Mouse (Mus musculus) heart, adult 8-10 months (tissue): ENCODE measurements around the gene Tmem256. TPM values are rescaled to one million over a fixed set of nuclear protein-coding genes. Genes with fewer than 3 reads are reported as not detected.
"Not testable (repeated sequence)": the region's sequence is repeated elsewhere in the genome, so short reads cannot be mapped to it uniquely, and the experiment has no call there.

Experiments
- DNase-seq: peaks from one replicate; pipeline ENCODE4 v3.0.0; 2022; ENCODE audit warnings: low spot score
- total RNA-seq, 4 experiments: library from RNA; stranded (reverse); gene quantifications; 2 replicates each; pipeline ENCODE4 v1.2.4; 2022

Gene Tmem256
- total RNA-seq, 4 experiments from 2014 or later = 193 to 338 (median 283) TPM

DNA sequence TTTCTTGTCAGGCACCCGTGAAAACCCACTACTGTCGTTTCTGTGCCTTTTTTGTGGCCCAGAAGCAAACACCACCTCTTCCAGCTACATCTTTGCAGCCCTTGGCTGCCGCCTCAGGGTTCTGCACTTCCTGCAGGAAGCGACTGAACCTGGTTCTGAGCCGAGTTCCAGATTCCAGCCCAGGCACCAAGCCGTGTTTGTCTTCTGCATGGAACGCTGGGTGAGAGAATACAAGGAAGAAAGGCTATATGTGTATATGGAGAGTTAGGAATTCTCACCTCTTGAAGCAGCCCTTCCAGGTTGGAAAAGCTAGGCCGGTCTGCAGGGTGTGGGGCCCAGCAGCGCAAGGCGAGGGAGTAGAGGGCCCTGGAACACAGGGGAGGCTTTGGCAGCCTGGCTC lies 16.4 kb downstream of the Tmem256 start:
- no peak for DNase-seq

DNA sequence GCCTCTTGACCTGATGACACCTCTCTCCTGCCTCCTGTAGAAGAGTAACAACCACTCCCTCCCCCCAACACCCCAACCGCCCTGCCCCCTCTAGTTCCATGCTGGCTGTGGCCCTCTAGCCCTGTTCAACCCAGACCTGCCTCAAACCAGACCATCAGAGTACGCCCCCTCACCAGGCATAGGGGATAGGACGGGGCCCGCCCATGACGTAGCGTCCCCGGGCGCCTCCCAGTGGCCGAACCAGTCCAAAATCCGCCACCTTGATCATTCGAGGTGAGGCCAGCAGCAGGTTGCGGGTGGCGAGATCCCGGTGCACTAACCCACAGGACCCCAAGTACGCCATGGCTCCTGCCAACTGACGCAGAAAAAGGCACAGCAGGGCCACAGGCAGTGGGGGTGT lies 17.0 kb downstream of the Tmem256 start:
- no peak for DNase-seq

DNA sequence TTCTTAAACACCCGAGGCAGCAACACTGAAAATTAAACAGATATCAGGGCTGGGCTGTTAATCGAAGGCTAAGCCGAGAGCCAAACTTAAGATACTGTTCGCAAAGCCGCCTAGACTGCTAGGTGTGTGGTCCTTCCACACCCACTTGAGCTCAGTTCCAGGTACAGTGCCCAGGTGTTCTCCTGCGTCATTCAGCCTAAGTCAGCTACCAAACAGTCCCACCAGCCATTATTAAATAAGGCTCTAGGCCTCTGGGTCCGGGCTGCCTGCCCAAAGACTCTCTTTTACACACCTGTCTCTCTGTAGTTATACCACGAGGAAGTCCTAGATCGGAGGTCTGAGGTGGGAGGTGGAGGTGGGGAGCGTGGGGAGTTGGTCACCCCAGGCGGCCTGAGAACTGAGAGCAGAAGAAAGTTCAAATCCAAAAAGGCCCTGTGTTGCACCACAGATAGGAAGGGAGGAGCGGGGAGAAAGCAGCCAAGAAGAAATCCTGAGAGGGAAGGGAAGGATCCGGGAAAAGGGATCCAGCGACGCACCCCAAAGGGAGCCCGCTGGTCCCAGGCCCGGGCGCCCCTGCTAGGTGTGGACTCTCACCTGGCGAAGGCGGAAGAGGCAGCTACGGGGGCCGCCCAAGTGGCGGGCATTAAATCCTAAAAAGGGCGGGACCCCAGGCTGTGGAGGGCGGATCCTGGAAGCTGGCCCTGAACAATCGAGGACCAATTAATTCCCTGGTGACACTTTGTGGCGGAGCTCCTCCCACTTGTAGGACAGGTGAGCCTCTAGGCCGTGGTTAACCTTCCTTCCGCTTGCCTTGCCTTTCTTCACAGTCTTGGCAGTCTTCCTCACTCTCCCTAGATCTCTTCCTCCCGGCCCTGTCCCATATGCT lies 20.0 kb downstream of the Tmem256 start, which contains the start of gene Tnk1:
Tnk1 (minus strand) TSS at position 618 of the 886 bp plus-strand sequence.
- no peak for DNase-seq

DNA sequence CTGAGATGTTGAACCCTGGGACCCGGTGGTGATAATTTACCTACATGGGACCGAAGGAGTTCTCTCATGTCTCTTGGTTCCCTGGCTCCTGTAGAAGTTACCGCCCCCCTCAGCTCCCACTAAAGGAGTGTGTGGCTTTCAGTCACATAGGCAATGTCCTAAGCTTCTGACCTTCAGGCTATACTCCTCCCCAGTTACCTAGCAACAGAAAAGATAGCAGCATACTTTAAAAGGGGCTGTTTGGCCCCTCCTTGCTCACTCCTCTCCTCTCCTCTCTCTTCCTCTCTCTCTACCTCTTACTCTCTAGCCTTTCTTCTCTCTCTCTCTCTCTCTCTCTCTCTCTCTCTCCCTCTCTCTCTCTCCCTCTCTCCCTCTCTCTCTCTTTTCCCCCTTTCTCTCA lies 25.4 kb downstream of the Tmem256 start:
- DNase-seq = not testable (repeated sequence)

DNA sequence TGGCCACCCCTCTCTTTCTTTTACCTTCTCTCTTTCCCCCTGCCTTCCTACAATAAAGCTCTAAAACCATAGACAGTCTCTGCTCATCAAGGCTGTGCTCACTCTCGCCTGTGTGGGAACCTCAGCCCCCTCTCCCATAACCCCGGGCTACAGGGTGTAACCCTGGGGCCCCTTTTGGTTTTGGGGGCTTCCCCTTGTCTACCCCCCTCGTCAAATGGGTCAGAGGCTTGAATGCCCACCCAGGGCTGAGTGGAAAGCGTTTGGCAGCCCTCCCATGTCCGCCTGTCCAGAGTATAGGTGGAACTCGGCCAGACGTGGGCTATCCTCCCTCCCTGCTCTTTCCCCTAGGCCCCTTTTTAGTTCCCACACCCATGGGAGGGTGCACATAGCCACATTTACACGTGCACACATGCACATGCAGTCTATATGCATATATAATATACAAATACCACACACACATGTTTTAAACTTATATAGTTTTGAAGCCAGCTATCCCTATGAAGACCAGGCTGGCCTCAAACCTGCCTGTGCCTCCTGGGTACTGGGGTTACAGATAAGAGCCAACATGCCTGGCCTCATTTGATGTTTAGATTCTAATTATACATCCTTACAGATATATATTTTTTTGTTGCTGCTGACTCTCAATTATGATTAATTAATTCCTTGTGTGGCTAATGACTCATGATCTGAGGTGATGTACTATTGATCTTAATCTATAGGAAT lies 26.0 kb downstream of the Tmem256 start:
- no peak for DNase-seq

GRCm38 (mm10) chr11:69865561-69865960 lies 27.2 kb downstream of the Tmem256 start:
- DNase-seq = no peak

- DNase-seq = no peak
These were observed 29.0 kb downstream of the Tmem256 start for GRCm38 (mm10) chr11:69867335-69867734.

DNA sequence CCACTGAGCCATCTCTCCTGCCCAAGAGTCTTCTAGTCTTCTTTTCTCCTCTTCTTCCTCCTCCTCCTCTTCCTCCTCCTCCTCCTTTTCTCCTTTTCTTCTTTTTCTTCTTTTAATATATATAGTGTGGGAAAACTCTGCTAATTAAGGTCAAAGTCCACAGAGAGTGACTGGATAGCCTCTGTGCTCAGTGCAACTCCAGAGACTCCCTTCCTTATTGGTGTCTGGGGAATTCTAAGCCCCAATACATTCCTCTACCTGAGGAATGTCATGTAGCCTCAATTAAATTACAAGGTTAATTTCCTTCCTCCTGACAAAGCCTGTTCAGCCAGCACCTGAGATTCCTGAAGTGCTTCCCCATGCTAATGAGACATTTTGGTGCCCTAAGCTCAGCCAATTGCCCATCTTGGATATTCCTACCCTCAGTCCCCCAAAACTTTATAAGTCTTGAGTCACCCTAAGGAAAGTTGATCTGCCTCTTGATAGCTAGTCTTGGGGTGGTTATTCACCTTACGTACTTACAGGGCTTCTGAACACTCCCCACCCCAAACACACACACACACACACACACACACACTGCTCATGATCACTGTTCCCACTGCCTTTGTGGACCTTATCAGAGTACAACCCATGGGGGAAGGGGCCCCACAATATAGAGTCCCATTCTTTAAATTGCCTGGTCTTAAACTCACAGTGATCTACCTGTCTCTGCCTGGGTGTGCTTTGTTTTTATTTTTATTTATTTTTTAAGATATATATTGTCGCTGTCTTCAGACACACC lies 32.2 kb downstream of the Tmem256 start:
- DNase-seq = no peak

DNA sequence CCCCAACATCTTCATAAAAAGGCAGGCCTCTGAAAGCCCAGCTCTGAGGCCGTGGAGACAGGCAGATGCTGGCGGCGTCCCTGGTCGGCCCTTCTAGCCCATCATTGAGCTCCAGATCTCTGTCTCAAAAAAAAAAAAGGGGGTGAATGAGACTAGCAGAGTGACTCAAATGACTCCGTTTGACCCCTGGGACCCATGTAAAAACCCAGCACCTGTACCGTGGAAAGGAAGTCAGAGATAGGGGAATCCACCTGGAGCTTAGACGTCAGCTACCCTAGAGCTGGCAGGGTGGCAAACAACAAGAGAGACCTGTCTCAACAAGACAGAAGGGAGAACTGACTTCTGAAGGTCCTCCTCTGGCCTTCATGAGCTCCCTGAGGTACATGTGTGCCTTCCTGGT lies 33.5 kb downstream of the Tmem256 start:
- no peak for DNase-seq

DNA sequence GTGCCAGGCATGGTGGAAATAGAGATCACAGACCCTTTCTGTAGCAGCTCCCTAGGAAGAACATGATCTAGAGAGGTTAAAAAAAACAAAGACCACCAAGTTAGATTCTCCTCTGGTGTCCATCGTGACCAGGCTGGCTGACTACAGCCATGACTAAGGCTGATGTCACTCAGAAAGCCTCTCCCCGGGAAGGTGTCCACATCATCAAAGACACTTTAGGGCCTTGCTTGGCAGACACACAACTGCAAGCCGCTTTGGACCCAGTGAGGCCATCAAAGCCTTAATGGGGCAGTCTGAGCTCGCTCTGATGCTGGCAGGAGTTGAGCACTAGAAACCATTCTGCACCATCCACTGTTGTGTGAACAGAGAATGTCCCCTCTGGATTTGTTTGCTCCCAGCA lies 34.1 kb downstream of the Tmem256 start:
- no peak for DNase-seq

DNA sequence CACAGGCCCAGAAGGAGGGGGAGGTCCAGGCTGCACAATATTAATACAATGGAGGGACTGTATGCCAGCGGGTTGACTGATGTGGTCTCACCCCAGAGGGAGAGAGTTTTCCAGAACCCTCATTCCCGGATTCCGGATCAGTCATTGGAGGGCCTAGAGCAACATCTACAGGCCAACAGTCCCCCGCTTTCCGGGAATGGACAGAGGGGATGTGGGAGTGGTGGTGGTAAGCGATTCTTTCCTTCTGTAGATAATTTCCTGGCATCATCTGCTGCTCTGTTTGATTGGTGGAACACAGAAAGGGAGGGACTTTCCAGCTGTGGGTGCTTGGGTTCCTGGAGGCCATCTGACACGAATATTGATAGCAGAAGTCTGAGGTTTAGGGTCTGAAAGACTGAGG lies 37.9 kb downstream of the Tmem256 start:
- peak; percentile 89 for DNase-seq

DNA sequence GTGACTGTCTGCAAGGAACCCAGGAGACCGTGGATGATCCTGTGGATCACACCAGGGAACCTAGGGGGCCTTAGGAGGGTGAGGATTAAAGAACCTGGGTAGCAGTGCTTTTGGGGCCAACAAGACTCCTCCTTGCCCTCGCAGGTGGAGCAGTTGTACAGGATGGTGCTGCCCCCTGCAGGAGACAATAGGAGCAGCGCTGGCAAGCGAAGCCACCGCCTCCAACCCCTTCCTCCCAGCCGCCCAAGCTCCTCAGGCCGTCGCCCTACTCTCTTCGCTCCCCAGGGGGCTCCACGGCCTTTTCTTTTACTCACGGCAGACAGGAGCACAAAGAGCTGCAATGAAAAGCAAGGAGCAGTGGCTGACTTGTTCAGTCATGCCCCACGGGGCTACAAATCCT lies 38.6 kb downstream of the Tmem256 start:
- DNase-seq = peak; percentile 89

DNA sequence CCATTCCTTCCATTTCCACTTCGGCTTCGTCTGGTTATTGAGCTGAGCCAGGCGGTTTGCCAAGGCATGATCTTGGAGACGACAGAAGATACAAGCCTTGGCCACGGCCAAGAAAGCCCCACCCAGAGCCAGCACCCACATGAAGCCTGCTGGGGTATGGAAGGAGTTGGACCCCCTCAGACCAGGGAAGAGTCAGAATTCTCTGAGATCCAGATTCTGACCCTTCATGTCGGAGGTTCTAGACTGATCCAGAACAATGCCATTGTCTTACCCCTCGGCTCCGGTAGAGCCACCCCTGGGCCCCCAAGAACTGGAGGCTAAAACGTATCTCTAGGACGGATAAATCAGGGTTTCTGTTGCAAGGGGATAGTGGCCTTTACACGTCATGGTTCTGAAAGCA lies 39.6 kb downstream of the Tmem256 start, which contains the start of gene Tmem95:
Tmem95 (minus strand) TSS at position 141 of the 400 bp plus-strand sequence.
- DNase-seq = no peak

DNA sequence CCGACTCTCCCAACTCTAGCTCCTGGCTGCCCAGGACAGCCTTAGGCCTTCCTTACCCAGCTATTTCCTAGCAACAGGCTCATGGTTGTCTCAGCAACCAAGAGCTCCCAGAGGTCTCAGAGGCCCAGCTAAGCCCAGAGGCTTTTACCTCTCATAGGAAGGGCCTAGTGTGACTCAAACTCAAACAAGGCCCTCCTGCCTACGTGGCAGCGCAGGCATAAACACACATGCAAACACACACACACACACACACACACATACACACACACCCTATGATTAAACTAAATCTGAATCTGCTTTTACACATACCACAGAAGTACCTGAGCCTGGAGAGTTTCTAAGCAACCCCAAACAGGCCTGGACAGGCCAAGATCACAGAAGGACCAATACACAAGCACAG lies 40.1 kb downstream of the Tmem256 start:
- DNase-seq = no peak

- DNase-seq = no peak
These were observed 40.6 kb downstream of the Tmem256 start for GRCm38 (mm10) chr11:69878952-69879351.

DNA sequence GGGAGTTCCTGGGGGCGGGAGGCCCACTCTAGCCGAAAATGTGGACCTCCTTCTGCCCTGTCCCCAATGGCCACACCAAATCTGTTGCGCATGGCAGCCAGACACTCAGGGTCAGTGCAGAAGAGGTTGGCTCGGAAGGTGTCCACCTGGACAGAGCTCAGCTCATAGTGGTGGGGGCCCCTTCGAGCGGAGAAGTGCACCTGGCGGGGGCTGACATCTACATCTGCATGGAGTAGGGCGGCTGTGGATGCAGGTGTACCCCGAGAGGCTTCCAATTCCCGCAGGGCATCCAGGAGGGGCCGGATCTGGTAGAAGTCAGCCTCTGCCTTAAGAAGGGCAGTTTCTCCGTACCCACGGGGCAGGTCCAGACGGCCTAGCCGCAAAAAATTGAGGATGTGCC lies 41.4 kb downstream of the Tmem256 start:
- no peak for DNase-seq

- DNase-seq = no peak
These were observed 42.2 kb downstream of the Tmem256 start for GRCm38 (mm10) chr11:69880506-69880852.

GRCm38 (mm10) chr11:69880853-69881603 lies 42.7 kb downstream of the Tmem256 start, which contains the start of gene Kctd11:
Kctd11 (minus strand) TSS chr11:69881406.
- DNase-seq = peak; percentile 95

GRCm38 (mm10) chr11:69881787-69882670 lies 43.7 kb downstream of the Tmem256 start:
- DNase-seq = no peak

- no peak for DNase-seq
These were observed 44.8 kb downstream of the Tmem256 start for GRCm38 (mm10) chr11:69883066-69883465.
